Mouse (Mus musculus): ENCODE data around the gene Clec16a.

GRCm38 (mm10) chr16:10621710-10622109 lies 76.6 kb downstream of the Clec16a start:
- TF ChIP-seq POLR2A (IDR thresholded peaks at IDR 0.05; ENCODE audit: control insufficient read depth, extremely low read depth, insufficient read depth, low read length, poor library complexity) (no peak), CTCF (IDR thresholded peaks at IDR 0.05; ENCODE audit: borderline replicate concordance, control insufficient read depth, extremely low read depth, insufficient read depth, low read length, poor library complexity) (no peak)
